Mouse (Mus musculus) midbrain, embryonic 16.5 days (tissue): ENCODE measurements around the gene Steap3. TPM values are rescaled to one million over a fixed set of nuclear protein-coding genes. Genes with fewer than 3 reads are reported as not detected.

Source experiments
- ATAC-seq: fragments of 200-750 bp; cut with Nextera tagmentation; 2 replicates; pipeline ENCODE4 v1.8.0; 2017; ENCODE audit warnings: moderate TSS enrichment
- H3K27ac ChIP-seq: fragments of 300-500 bp; sonication (generic); 2 replicates; pipeline ENCODE4 v1.5.1; 2014; ENCODE audit warnings: mild to moderate bottlenecking, low read length, mixed read lengths
- H3K27me3 ChIP-seq: fragments of 300-500 bp; sonication (generic); 2 replicates; pipeline ENCODE4 v1.6.1; 2014; ENCODE audit warnings: low read depth, low read length, mixed read lengths; ENCODE audit not compliant: control insufficient read depth, insufficient read depth
- H3K36me3 ChIP-seq: fragments of 300-500 bp; sonication (generic); 2 replicates; pipeline ENCODE4 v1.6.1; 2014; ENCODE audit warnings: mild to moderate bottlenecking, low read length, moderate library complexity, mixed read lengths; ENCODE audit not compliant: control insufficient read depth, insufficient read depth
- H3K4me1 ChIP-seq: fragments of 300-500 bp; sonication (generic); 2 replicates; pipeline ENCODE4 v1.6.1; 2014; ENCODE audit warnings: mild to moderate bottlenecking, low read length, mixed read lengths; ENCODE audit not compliant: control insufficient read depth, insufficient read depth
- H3K4me2 ChIP-seq: fragments of 300-500 bp; sonication (generic); 2 replicates; pipeline ENCODE4 v1.6.1; 2014; ENCODE audit warnings: mild to moderate bottlenecking, low read length, mixed read lengths
- H3K4me3 ChIP-seq: fragments of 300-500 bp; sonication (generic); 2 replicates; pipeline ENCODE4 v1.5.1; 2014; ENCODE audit warnings: low read depth, mild to moderate bottlenecking, low read length, moderate library complexity, mixed read lengths
- H3K9ac ChIP-seq: fragments of 300-500 bp; sonication (generic); 2 replicates; pipeline ENCODE4 v1.6.1; 2014; ENCODE audit warnings: low read depth, low read length, mixed read lengths
- H3K9me3 ChIP-seq: fragments of 300-500 bp; sonication (generic); replicated peaks from 2 replicates; pipeline ENCODE4 v1.6.1; 2014; ENCODE audit warnings: mild to moderate bottlenecking, low read length, mixed read lengths; ENCODE audit not compliant: control insufficient read depth, poor library complexity, severe bottlenecking
- WGBS: fragments of 180-500 bp; shearing (Covaris S2); extraction: QIAGEN DNeasy Blood & Tissue Kit; methylation state at CpG from one replicate; pipeline ENCODE4 v1.1.7; 2014; 5-methylcytosine and 5-hydroxymethylcytosine counted together
- polyA plus RNA-seq: library from polyadenylated mRNA; unstranded; fragments of >200 nt; fragmentation: Nextera tagmentation; extraction: Ambion mirVana; gene quantifications from 2 replicates; pipeline ENCODE4 v1.2.1, GENCODE M21; 2015

Steap3 gene
- polyA plus RNA-seq, 1 experiment from 2014 or later = 3.7 TPM

GRCm38 (mm10) chr1:120229723-120230471 lies 42.6 kb downstream of the Steap3 start:
- Histone ChIP-seq H3K36me3 (no peaks in the 10 kb centered on the region), H3K9ac (no peak overlapping the region), H3K9me3 (no peaks in the 10 kb centered on the region), H3K4me2 (no peak overlapping the region), H3K4me3 (no peak overlapping the region), H3K27me3 (no peaks in the 10 kb centered on the region), H3K4me1 (no peaks in the 10 kb centered on the region), H3K27ac (no peak overlapping the region)
- no peak for ATAC-seq
- WGBS = 79% methylated on average over 10 of the region's 10 CpGs

DNA sequence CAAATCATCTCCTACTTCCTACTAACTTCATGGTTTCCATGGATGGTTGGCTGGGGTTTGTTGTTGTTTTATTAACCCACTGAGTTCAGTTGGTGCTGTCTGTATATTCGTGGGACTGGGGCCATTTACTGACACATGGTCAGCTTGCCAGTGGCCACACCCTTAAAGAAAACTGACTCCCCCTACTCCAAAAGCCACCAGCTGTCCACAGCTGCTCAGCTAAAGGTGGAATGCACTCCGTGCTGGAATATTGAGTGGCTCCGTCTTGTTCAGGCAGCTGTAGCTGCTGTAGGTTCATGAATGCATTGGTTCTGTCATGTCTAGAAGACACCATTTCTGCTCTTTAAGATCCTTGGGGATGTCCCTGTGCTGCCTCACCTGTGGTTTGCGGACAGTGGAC lies 48.9 kb downstream of the Steap3 start:
- no peak for ATAC-seq
- H3K4me1 ChIP-seq = no peaks in the 10 kb centered on the region
- no peak overlapping the region for H3K4me3 ChIP-seq
- no peak overlapping the region for H3K27ac ChIP-seq
- H3K27me3 ChIP-seq = no peaks in the 10 kb centered on the region
- H3K4me2 ChIP-seq = no peak overlapping the region
- no peaks in the 10 kb centered on the region for H3K36me3 ChIP-seq
- no peak overlapping the region for H3K9ac ChIP-seq
- whole genome bisulfite sequencing = 85% methylated on average over 4 of the region's 4 CpGs
- no peaks in the 10 kb centered on the region for H3K9me3 ChIP-seq

DNA sequence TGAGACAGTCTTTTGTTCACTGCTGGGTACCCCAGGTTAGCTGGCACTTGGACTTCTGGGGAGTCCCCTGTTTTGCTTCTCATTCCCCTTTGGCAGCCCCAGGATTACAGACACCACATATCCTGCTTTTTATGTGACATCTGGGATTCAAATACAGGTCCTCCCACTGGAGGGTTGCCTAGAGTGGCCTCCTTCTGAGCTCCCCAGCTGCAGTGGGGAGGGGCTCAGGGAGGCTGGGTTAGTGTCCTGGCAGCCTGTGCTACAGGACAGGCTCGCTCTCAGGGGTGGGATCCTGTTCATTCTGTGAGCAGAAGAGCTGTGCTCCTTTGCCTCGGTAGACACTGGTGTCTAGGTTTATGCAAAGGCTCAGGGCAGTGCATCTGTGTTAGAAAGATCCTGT lies 51.2 kb downstream of the Steap3 start:
- no peak for ATAC-seq
- Histone ChIP-seq H3K4me2 (no peak overlapping the region), H3K27me3 (no peaks in the 10 kb centered on the region), H3K9me3 (no peaks in the 10 kb centered on the region), H3K9ac (no peak overlapping the region), H3K4me3 (no peak overlapping the region), H3K27ac (no peak overlapping the region), H3K36me3 (no peaks in the 10 kb centered on the region), H3K4me1 (no peaks in the 10 kb centered on the region)
- WGBS = 56% methylated on average over 2 of the region's 2 CpGs

DNA sequence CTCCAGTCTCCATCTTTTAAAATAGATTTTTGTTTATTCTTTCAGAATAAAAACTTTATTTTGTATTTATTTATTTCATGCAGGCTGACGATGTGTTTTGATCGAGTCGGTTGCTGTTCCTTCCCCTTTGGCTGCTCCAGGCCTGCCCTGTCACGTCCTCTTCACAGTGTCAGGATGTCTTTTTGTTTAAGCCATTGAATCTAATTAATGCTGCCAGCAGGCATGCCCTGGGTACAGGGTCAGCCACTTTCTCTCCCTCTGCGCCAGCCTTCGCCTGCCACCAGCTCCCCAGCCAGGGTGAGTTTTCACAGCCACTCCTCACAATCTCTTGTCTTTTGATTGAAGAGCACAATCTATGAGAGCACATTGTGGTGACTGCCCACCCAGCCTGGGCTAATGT lies 51.7 kb downstream of the Steap3 start:
- H3K27ac ChIP-seq = no peak overlapping the region
- H3K4me2 ChIP-seq = no peak overlapping the region
- H3K9ac ChIP-seq = no peak overlapping the region
- no peak for ATAC-seq
- H3K4me1 ChIP-seq = no peaks in the 10 kb centered on the region
- no peak overlapping the region for H3K4me3 ChIP-seq
- H3K27me3 ChIP-seq = no peaks in the 10 kb centered on the region
- no peaks in the 10 kb centered on the region for H3K9me3 ChIP-seq
- 45% methylated on average over 6 of the region's 6 CpGs for WGBS
- H3K36me3 ChIP-seq = no peaks in the 10 kb centered on the region

- no peaks in the 10 kb centered on the region for H3K9me3 ChIP-seq
- H3K9ac ChIP-seq = no peak overlapping the region
- H3K4me3 ChIP-seq = no peak overlapping the region
- H3K36me3 ChIP-seq = no peaks in the 10 kb centered on the region
- H3K4me1 ChIP-seq = no peaks in the 10 kb centered on the region
- ATAC-seq = no peak
- H3K27me3 ChIP-seq = no peaks in the 10 kb centered on the region; the same call in 1 of the 2 replicates
- H3K27ac ChIP-seq = no peak overlapping the region
- no peak overlapping the region for H3K4me2 ChIP-seq
- 58% methylated on average over 11 of the region's 11 CpGs for WGBS
Measured at GRCm38 (mm10) chr1:120208502-120209230, 63.8 kb downstream of the Steap3 start.

DNA sequence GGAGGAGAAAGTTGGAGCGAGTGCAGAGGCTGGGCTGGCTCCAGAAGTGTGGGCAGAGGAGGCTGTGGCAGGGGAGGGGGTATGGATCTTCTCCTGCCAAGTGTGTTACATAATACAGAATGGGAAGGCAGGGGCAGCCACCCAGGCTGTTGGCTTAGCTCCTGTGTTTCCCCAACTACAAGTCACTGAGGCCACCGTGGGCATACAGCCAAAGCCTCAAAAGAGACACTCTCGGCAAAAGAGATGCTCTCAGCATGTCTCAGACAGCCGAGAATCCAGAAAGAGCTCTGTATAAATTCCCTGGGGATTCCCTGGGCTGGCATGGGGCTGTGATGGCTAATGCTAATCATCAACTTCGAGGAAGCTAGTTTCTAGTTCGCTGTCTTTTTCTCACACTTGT lies 64.9 kb downstream of the Steap3 start:
- peak; percentile 80 for ATAC-seq
- WGBS = 37% methylated on average over 6 of the region's 6 CpGs
- H3K4me1 ChIP-seq = no peaks in the 10 kb centered on the region
- no peak overlapping the region for H3K4me3 ChIP-seq
- H3K27me3 ChIP-seq = no peaks in the 10 kb centered on the region; the same call in 1 of the 2 replicates
- H3K27ac ChIP-seq = no peak overlapping the region
- no peaks in the 10 kb centered on the region for H3K36me3 ChIP-seq
- no peaks in the 10 kb centered on the region for H3K9me3 ChIP-seq
- H3K4me2 ChIP-seq = no peak overlapping the region
- H3K9ac ChIP-seq = no peak overlapping the region

- no peaks in the 10 kb centered on the region for H3K36me3 ChIP-seq
- H3K4me1 ChIP-seq = no peaks in the 10 kb centered on the region
- WGBS = 36% methylated on average over 1 of the region's 1 CpGs
- no peaks in the 10 kb centered on the region for H3K9me3 ChIP-seq
- no peak overlapping the region for H3K9ac ChIP-seq
- ATAC-seq = no peak
- no peak overlapping the region for H3K27ac ChIP-seq
- H3K4me3 ChIP-seq = no peak overlapping the region
- H3K4me2 ChIP-seq = no peak overlapping the region
- no peaks in the 10 kb centered on the region; the same call in 1 of the 2 replicates for H3K27me3 ChIP-seq
Measured at GRCm38 (mm10) chr1:120204834-120205233, 67.7 kb downstream of the Steap3 start.

- no peak for ATAC-seq
- no peaks in the 10 kb centered on the region for H3K9me3 ChIP-seq
- no peaks in the 10 kb centered on the region for H3K36me3 ChIP-seq
- 86% methylated on average over 5 of the region's 5 CpGs for WGBS
- no peaks in the 10 kb centered on the region; the same call in 1 of the 2 replicates for H3K27me3 ChIP-seq
- H3K4me2 ChIP-seq = no peak overlapping the region
- H3K9ac ChIP-seq = no peak overlapping the region
- no peaks in the 10 kb centered on the region for H3K4me1 ChIP-seq
- H3K27ac ChIP-seq = no peak overlapping the region
- no peak overlapping the region for H3K4me3 ChIP-seq
Measured at GRCm38 (mm10) chr1:120203836-120204235, 68.7 kb downstream of the Steap3 start.

GRCm38 (mm10) chr1:120202542-120202941 lies 70.0 kb downstream of the Steap3 start:
- WGBS = 61% methylated on average over 3 of the region's 3 CpGs
- Histone ChIP-seq H3K27ac (no peak overlapping the region), H3K4me3 (no peak overlapping the region), H3K36me3 (no peaks in the 10 kb centered on the region), H3K27me3 (no peaks in the 10 kb centered on the region; the same call in 1 of the 2 replicates), H3K9ac (no peak overlapping the region), H3K9me3 (no peaks in the 10 kb centered on the region), H3K4me2 (no peak overlapping the region), H3K4me1 (no peaks in the 10 kb centered on the region)
- no peak for ATAC-seq
